Mouse (Mus musculus): ENCODE measurements around the gene Mansc1.

- TF ChIP-seq CTCF (IDR thresholded peaks at IDR 0.05) (no peak), EP300 (IDR thresholded peaks at IDR 0.05) (no peak)
Measured at GRCm38 (mm10) chr6:134586241-134586640, 46.0 kb downstream of the Mansc1 start.
